8 mouse cellular contexts compared by ENCODE assay signal in genomic region chr3:127498742-127499400, GRCm38 (mm10). TPM values are rescaled to one million over a fixed set of nuclear protein-coding genes. Genes with fewer than 3 reads are reported as not detected.
DNase-seq lines count a peak whose midpoint lies in the region; ATAC-seq and TF ChIP-seq lines count a peak whose summit lies in the region.

Gene Ank2, minus strand, starts transcription at chr3:127499350.

- in situ Hi-C loops in ES-E14 (cut with MboI; ENCODE audit: low sequenced_read_pairs in 2 of 2, unreplicated experiment in 2 of 2): no loop called here

- peak within 1 kb of the TSS; percentile 100 for H3K4me2 ChIP-seq in heart, embryonic 13.5 days
- peak within 1 kb of the TSS; percentile 100 for H3K4me2 ChIP-seq in lung, embryonic 16.5 days (ENCODE audit: low read depth, low read length)

- no peaks in the 10 kb centered on the region for H3K36me3 ChIP-seq in ES-E14 (ENCODE audit: control insufficient read depth, insufficient read depth, low read length, poor library complexity, severe bottlenecking)
- no peaks in the 10 kb centered on the region for H3K36me3 ChIP-seq in forebrain, embryonic 10.5 days (replicated peaks)
- no peaks in the 10 kb centered on the region for H3K36me3 ChIP-seq in heart, embryonic 13.5 days
- no peaks in the 10 kb centered on the region for H3K36me3 ChIP-seq in lung, embryonic 16.5 days (ENCODE audit: control insufficient read depth, insufficient read depth, low read length)

- H3K27me3 ChIP-seq in forebrain, embryonic 10.5 days (ENCODE audit: poor library complexity, severe bottlenecking): peaks cover 42% of the 10 kb centered on the region
- H3K27me3 ChIP-seq in heart, embryonic 13.5 days (replicated peaks): peaks cover 22% of the 10 kb centered on the region
- peaks cover 28% of the 10 kb centered on the region for H3K27me3 ChIP-seq in lung, embryonic 16.5 days (ENCODE audit: control insufficient read depth, insufficient read depth, low read depth, low read length)

- peak within 1 kb of the TSS; percentile 17; the same call in 1 of the 2 replicates for H3K9ac ChIP-seq in ES-E14 (ENCODE audit: insufficient read depth, low read depth, low read length, poor library complexity, severe bottlenecking)
- H3K9ac ChIP-seq in heart, embryonic 13.5 days: peak within 1 kb of the TSS; percentile 84
- H3K9ac ChIP-seq in lung, embryonic 16.5 days (ENCODE audit: low read length): peak within 1 kb of the TSS; percentile 67

- 0 out of 2 replicates have a peak, but pooled peaks have one; percentile 54 for ATAC-seq in heart, embryonic 13.5 days (ENCODE audit: extremely low read depth, insufficient number of reproducible peaks, low FRiP score, low TSS enrichment)
- ATAC-seq in lung, embryonic 16.5 days (ENCODE audit: low read depth): peak; percentile 91

- no peak for TF ChIP-seq CTCF in layer of hippocampus, adult 2 months (conservative IDR thresholded peaks at IDR 0.05)

- H3K4me1 ChIP-seq in ES-E14 (ENCODE audit: control insufficient read depth in 2 of 2, insufficient read depth in 2 of 2, low read length in 2 of 2, poor library complexity in 1 of 2): 0 out of 4 replicates have a peak, but pooled peaks cover 0 to 2% of the 10 kb centered on the region in 2 experiments
- H3K4me1 ChIP-seq in forebrain, embryonic 10.5 days: peaks cover 16% of the 10 kb centered on the region
- H3K4me1 ChIP-seq in heart, embryonic 13.5 days: peaks cover 14% of the 10 kb centered on the region
- H3K4me1 ChIP-seq in lung, embryonic 16.5 days (replicated peaks; ENCODE audit: control insufficient read depth, insufficient read depth, low read length): peaks cover 11% of the 10 kb centered on the region; the same call in 1 of the 2 replicates

- H3K27ac ChIP-seq in ES-E14 (ENCODE audit: insufficient read depth, low read depth, low read length, poor library complexity, severe bottlenecking): no peak within 1 kb of the TSS
- peak within 1 kb of the TSS; percentile 81 for H3K27ac ChIP-seq in forebrain, embryonic 10.5 days
- 0 out of 2 replicates have a peak within 1 kb of the TSS, but pooled peaks have one; percentile 24 for H3K27ac ChIP-seq in heart, embryonic 13.5 days (replicated peaks)
- H3K27ac ChIP-seq in layer of hippocampus, adult 2 months: peak within 1 kb of the TSS; percentile 87
- H3K27ac ChIP-seq in lung, embryonic 16.5 days (ENCODE audit: low read length): no peak within 1 kb of the TSS

- WGBS in forebrain, embryonic 10.5 days: under 1% methylated on average over 62 of the region's 62 CpGs
- 1% methylated on average over 60 of the region's 62 CpGs for WGBS in heart, embryonic 13.5 days
- WGBS in lung, embryonic 16.5 days: under 1% methylated on average over 54 of the region's 62 CpGs

- H3K9me3 ChIP-seq in ES-E14 (ENCODE audit: control insufficient read depth, insufficient read depth, low read depth, low read length): no peaks in the 10 kb centered on the region
- no peaks in the 10 kb centered on the region for H3K9me3 ChIP-seq in forebrain, embryonic 10.5 days
- H3K9me3 ChIP-seq in heart, embryonic 13.5 days: no peaks in the 10 kb centered on the region
- no peaks in the 10 kb centered on the region for H3K9me3 ChIP-seq in lung, embryonic 16.5 days (ENCODE audit: control insufficient read depth, low read length)

- no peak for DNase-seq in ES-E14 (ENCODE audit: low read depth, low spot score)
- DNase-seq in adrenal gland, postnatal 4 days (ENCODE audit: low spot score in 2 of 2): peak; percentile 28 to 35
- DNase-seq in forebrain, embryonic 10.5 days (ENCODE audit: extremely low spot score, low spot score): peak; percentile 60
- peak; percentile 29 to 50 for DNase-seq in layer of hippocampus, adult 2 months (ENCODE audit: low spot score in 2 of 2)
- DNase-seq in right cerebral cortex, adult 18-20 months: peak; percentile 78
- DNase-seq in thymus, postnatal 25 days: no peak

- peak within 1 kb of the TSS; percentile 59 to 62 for H3K4me3 ChIP-seq in ES-E14 (ENCODE audit: insufficient read depth in 1 of 2, low read depth in 1 of 2, low read length in 2 of 2, poor library complexity in 1 of 2, severe bottlenecking in 1 of 2)
- H3K4me3 ChIP-seq in forebrain, embryonic 10.5 days: peak within 1 kb of the TSS; percentile 68
- H3K4me3 ChIP-seq in heart, embryonic 13.5 days: peak within 1 kb of the TSS; percentile 73
- peak within 1 kb of the TSS; percentile 87 for H3K4me3 ChIP-seq in layer of hippocampus, adult 2 months
- H3K4me3 ChIP-seq in lung, embryonic 16.5 days (ENCODE audit: low read length): peak within 1 kb of the TSS; percentile 66

TF ChIP-seq in ES-E14, 5 proteins besides CTCF, POLR2A, EP300 and RAD21:
- TF ChIP-seq HCFC1 (IDR thresholded peaks at IDR 0.05; ENCODE audit: borderline replicate concordance, insufficient read depth, low read length) (no peak), MAFK (IDR thresholded peaks at IDR 0.05; ENCODE audit: insufficient read depth, low read depth, low read length) (no peak), ZC3H11A (IDR thresholded peaks at IDR 0.05; ENCODE audit: borderline replicate concordance, low read depth, low read length) (no peak), ZNF384 (IDR thresholded peaks at IDR 0.05; ENCODE audit: low read depth, low read length) (no peak), CHD2 (IDR thresholded peaks at IDR 0.05; ENCODE audit: low read depth, low read length) (no peak)

RNA-seq across cellular contexts. Expression of gene Ank2, which starts in this region (rescaled TPM):
- total RNA-seq in ES-E14 (2012; rRNA removed): 12.9 and 15.2 TPM in 2 replicates
- 10 to 100 TPM; 91.4 to 93.0 TPM for total RNA-seq in adrenal gland, postnatal 4 days (2021)
- 32.2 and 36.3 TPM in 2 replicates for polyA plus RNA-seq in forebrain, embryonic 10.5 days (2016; fragmentation: Nextera tagmentation; extraction: Ambion mirVana)
- 25.0 and 27.6 TPM in 2 replicates for polyA plus RNA-seq in heart, embryonic 13.5 days (2015; fragmentation: Nextera tagmentation; extraction: Ambion mirVana)
- total RNA-seq in layer of hippocampus, adult 2 months (2021): 100 to 1,000 TPM; 730 to 767 TPM
- polyA plus RNA-seq in lung, embryonic 16.5 days (2015; fragmentation: Nextera tagmentation; extraction: Ambion mirVana): 10.3 and 11.3 TPM in 2 replicates

Comparison
In these comparisons a context has a peak if more than half of its experiments do, and no peak if none do; other contexts are left out.
1. RNA of gene Ank2 (total RNA-seq): 730 to 767 TPM in layer of hippocampus, adult 2 months; 91.4 to 93.0 TPM in adrenal gland, postnatal 4 days and 12.9 to 15.2 TPM in ES-E14; every median in the first group is over 4 times any median in the second.
2. DNase-seq: peak in adrenal gland, postnatal 4 days (2 of 2), forebrain, embryonic 10.5 days (single experiment), layer of hippocampus, adult 2 months (2 of 2) and right cerebral cortex, adult 18-20 months (single experiment); none in ES-E14 (single experiment) and thymus, postnatal 25 days (single experiment).
3. H3K27ac ChIP-seq: peak in forebrain, embryonic 10.5 days (single experiment), heart, embryonic 13.5 days (single experiment) and layer of hippocampus, adult 2 months (single experiment); none in ES-E14 (single experiment) and lung, embryonic 16.5 days (single experiment).
4. H3K9ac ChIP-seq: peak in every context shown above with its lines; median percentile 84 in heart, embryonic 13.5 days; 67 in lung, embryonic 16.5 days; 17 in ES-E14.
5. Peak in every context shown above with its lines, with median percentiles within 50 percentile points of each other: H3K4me3 ChIP-seq.